Mouse (Mus musculus): ENCODE results near the gene Krt6b.
"Not testable (repeated sequence)": the region's sequence is repeated elsewhere in the genome, so short reads cannot be mapped to it uniquely, and the experiment has no call there.

Krt6b gene

GRCm38 (mm10) chr15:101680187-101680586 lies at the start of gene Krt6b:
Krt6b (minus strand) TSS chr15:101680287.
- no peak for DNase-seq (ENCODE audit: low spot score in 2 of 2)

GRCm38 (mm10) chr15:101724686-101725085 lies 44.6 kb upstream of the Krt6b start:
- no peak for DNase-seq (ENCODE audit: low spot score in 2 of 2)

- DNase-seq (ENCODE audit: low spot score in 2 of 2), result no peak
Measured at GRCm38 (mm10) chr15:101715831-101716230, 35.7 kb upstream of the Krt6b start.

GRCm38 (mm10) chr15:101714356-101714755 lies 34.3 kb upstream of the Krt6b start:
- DNase-seq (ENCODE audit: low spot score in 2 of 2), result no peak

- no peak for DNase-seq (ENCODE audit: low spot score in 2 of 2)
Measured at GRCm38 (mm10) chr15:101713731-101714130, 33.6 kb upstream of the Krt6b start.

- no peak for DNase-seq (ENCODE audit: low spot score in 2 of 2)
Measured at GRCm38 (mm10) chr15:101712720-101713119, 32.6 kb upstream of the Krt6b start, which contains the start of gene Krt5. Krt5 (minus strand) TSS chr15:101712898.

- no peak for DNase-seq (ENCODE audit: low spot score in 2 of 2)
Measured at GRCm38 (mm10) chr15:101708683-101709082, 28.6 kb upstream of the Krt6b start.

- no peak for DNase-seq (ENCODE audit: low spot score in 2 of 2)
Measured at GRCm38 (mm10) chr15:101707454-101707853, 27.4 kb upstream of the Krt6b start.

GRCm38 (mm10) chr15:101704066-101704465 lies 24.0 kb upstream of the Krt6b start:
- no peak for DNase-seq (ENCODE audit: low spot score in 2 of 2)

- DNase-seq (ENCODE audit: low spot score in 2 of 2), result no peak
Measured at GRCm38 (mm10) chr15:101702380-101702779, 22.3 kb upstream of the Krt6b start.

GRCm38 (mm10) chr15:101699866-101700265 lies 19.8 kb upstream of the Krt6b start:
- DNase-seq (ENCODE audit: low spot score in 2 of 2), result no peak

GRCm38 (mm10) chr15:101699192-101699591 lies 19.1 kb upstream of the Krt6b start:
- DNase-seq (ENCODE audit: low spot score in 2 of 2), result no peak

GRCm38 (mm10) chr15:101697326-101698188 lies 17.5 kb upstream of the Krt6b start:
- no peak for DNase-seq (ENCODE audit: low spot score in 2 of 2)

GRCm38 (mm10) chr15:101694207-101694606 lies 14.1 kb upstream of the Krt6b start, which contains the start of gene Krt6a:
Krt6a (minus strand) TSS chr15:101694307.
- no peak for DNase-seq (ENCODE audit: low spot score in 2 of 2)

- DNase-seq (ENCODE audit: low spot score in 2 of 2), result not testable (repeated sequence)
Measured at GRCm38 (mm10) chr15:101690460-101690859, 10.4 kb upstream of the Krt6b start.

- no peak for DNase-seq (ENCODE audit: low spot score in 2 of 2)
Measured at GRCm38 (mm10) chr15:101688161-101688560, 8.1 kb upstream of the Krt6b start.

GRCm38 (mm10) chr15:101675978-101676377 lies 4.1 kb downstream of the Krt6b start:
- DNase-seq (ENCODE audit: low spot score in 2 of 2), result no peak

- no peak for DNase-seq (ENCODE audit: low spot score in 2 of 2)
Measured at GRCm38 (mm10) chr15:101652736-101653265, 27.3 kb downstream of the Krt6b start.

- DNase-seq (ENCODE audit: low spot score in 2 of 2), result no peak
Measured at GRCm38 (mm10) chr15:101647280-101647679, 32.8 kb downstream of the Krt6b start, which contains the start of gene Gm5478. Gm5478 (minus strand) TSS chr15:101647380.

GRCm38 (mm10) chr15:101627884-101628283 lies 52.2 kb downstream of the Krt6b start, which contains the start of gene Gm5414:
Gm5414 (minus strand) TSS chr15:101628188.
- DNase-seq (ENCODE audit: low spot score in 2 of 2), result no peak
